Mouse (Mus musculus) spleen, adult 2 months (tissue): ENCODE measurements around the gene Flii.

Experiments
- CTCF ChIP-seq: fragments of 200-500 bp; IDR thresholded peaks from 2 replicates; pipeline ENCODE4 v1.5.1; 2011; ENCODE audit warnings: mild to moderate bottlenecking, inconsistent platforms; ENCODE audit not compliant: insufficient read depth, insufficient read length, insufficient replicate concordance; ENCODE audit errors: extremely low read depth
- POLR2A ChIP-seq: fragments of 200-500 bp; IDR thresholded peaks from 2 replicates; pipeline ENCODE4 v1.6.1; 2011; ENCODE audit warnings: low read depth, low read length, inconsistent platforms

DNA sequence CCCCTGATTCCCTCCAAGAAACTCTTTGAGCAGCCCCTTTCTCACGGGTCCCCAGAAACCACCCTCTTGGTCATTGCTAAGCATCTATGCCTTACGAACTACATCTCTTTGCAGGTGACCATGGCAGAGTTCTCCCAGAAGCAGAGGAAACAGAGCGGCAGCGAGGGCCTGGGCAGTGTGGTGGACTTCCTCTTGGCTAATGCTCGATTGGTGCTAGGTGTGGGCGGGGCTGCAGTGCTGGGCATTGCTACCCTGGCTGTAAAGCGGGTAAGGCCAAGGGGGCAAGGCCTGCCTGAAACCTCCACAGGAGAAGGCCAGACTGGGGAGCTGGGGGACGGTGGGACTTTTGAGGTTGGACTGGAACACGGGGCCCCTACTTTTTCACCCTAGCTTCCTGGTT is 3.1 kb upstream of the Flii start:
- TF ChIP-seq CTCF (no peak), POLR2A (no peak)
